ENCODE assay signal across 7 mouse cellular contexts in the genomic region with DNA sequence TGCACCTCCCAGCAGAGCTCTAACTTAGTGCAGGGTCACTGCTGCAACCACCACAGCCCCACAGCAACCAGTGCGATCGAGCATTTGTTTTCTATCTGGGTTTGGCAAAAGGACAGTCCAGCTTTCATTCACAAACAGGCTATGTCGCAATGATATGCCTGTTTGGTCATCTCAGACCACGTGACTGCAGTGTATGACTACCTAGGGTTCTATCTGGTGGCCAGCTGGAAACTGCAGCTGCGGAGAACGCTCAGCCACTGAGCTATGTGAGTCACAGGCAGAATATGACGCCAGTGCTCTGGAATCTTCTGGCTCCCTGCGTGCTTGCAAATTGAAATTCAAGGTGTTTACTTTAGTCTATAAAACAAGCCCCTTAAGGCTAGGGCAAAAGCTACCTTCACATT.
A peak's percentile ranks its signal among the peaks of the same experiment; 100 is the strongest.
DNase-seq lines count a peak whose midpoint lies in the region; ATAC-seq and TF ChIP-seq lines count a peak whose summit lies in the region.

No protein-coding gene starts in this region.

- TF ChIP-seq CTCF in liver, embryonic 14.5 days (IDR thresholded peaks at IDR 0.05; ENCODE audit: low read depth), result no peak
- TF ChIP-seq CTCF in stomach, postnatal 0 days (IDR thresholded peaks at IDR 0.05; ENCODE audit: low read depth), result no peak

- H3K27ac ChIP-seq in liver, embryonic 14.5 days, result no peak overlapping the region
- no peak overlapping the region for H3K27ac ChIP-seq in stomach, postnatal 0 days (replicated peaks)

- intact Hi-C loops in heart, postnatal 14 days (cut with DNase I), result no loop called here

- H3K4me3 ChIP-seq in liver, embryonic 14.5 days (ENCODE audit: insufficient read depth in 1 of 2, low read depth in 2 of 2, low read length in 2 of 2), result no peak overlapping the region
- no peak overlapping the region for H3K4me3 ChIP-seq in stomach, postnatal 0 days (ENCODE audit: low read depth, low read length)

- WGBS in liver, embryonic 14.5 days (ENCODE audit: insufficient replicate concordance), result 71% methylated on average over 8 of the region's 8 CpGs
- WGBS in stomach, postnatal 0 days, result 31% methylated on average over 8 of the region's 8 CpGs

- H3K27me3 ChIP-seq in liver, embryonic 14.5 days (ENCODE audit: control insufficient read depth, insufficient read depth, low read length), result no peaks in the 10 kb centered on the region
- H3K27me3 ChIP-seq in stomach, postnatal 0 days (ENCODE audit: control insufficient read depth, insufficient read depth, low read length), result no peaks in the 10 kb centered on the region

- peak; percentile 87 for DNase-seq in 416B (ENCODE audit: low read depth)
- DNase-seq in adrenal gland, adult 2 months, result peak; percentile 88
- peak; percentile 67 to 70 for DNase-seq in heart, postnatal 14 days
- DNase-seq in liver, embryonic 14.5 days (ENCODE audit: low read depth in 3 of 3, low spot score in 3 of 3), result peak in 2 of 3 experiments; percentile 17 to 25
- DNase-seq in stomach, postnatal 0 days (ENCODE audit: low spot score), result peak; percentile 44
- DNase-seq in B cell, adult 2 months, result no peak
- DNase-seq in thymus, postnatal 25 days, result no peak

- no peak overlapping the region for H3K9ac ChIP-seq in liver, embryonic 14.5 days (replicated peaks)
- H3K9ac ChIP-seq in stomach, postnatal 0 days (ENCODE audit: low read length), result no peak overlapping the region

- H3K4me1 ChIP-seq in liver, embryonic 14.5 days (replicated peaks; ENCODE audit: control insufficient read depth in 2 of 2, insufficient read depth in 2 of 2, low read length in 1 of 2), result peaks cover 0 to 3% of the 10 kb centered on the region in 2 experiments; a peak in 1 of 4 replicates
- H3K4me1 ChIP-seq in stomach, postnatal 0 days (replicated peaks; ENCODE audit: control insufficient read depth, insufficient read depth), result no peaks in the 10 kb centered on the region

- H3K4me2 ChIP-seq in liver, embryonic 14.5 days (ENCODE audit: low read depth), result no peak overlapping the region
- H3K4me2 ChIP-seq in stomach, postnatal 0 days (replicated peaks; ENCODE audit: low read depth), result no peak overlapping the region

- H3K36me3 ChIP-seq in liver, embryonic 14.5 days (replicated peaks; ENCODE audit: control insufficient read depth, insufficient read depth, low read depth), result no peaks in the 10 kb centered on the region
- no peaks in the 10 kb centered on the region for H3K36me3 ChIP-seq in stomach, postnatal 0 days (ENCODE audit: control insufficient read depth, insufficient read depth, low read length)

- TF ChIP-seq EP300 in liver, embryonic 14.5 days (IDR thresholded peaks at IDR 0.05; ENCODE audit: low read depth), result no peak
- TF ChIP-seq EP300 in stomach, postnatal 0 days (optimal IDR thresholded peaks at IDR 0.05), result no peak

- ATAC-seq in liver, embryonic 14.5 days (ENCODE audit: insufficient read depth), result peak; percentile 45; the same call in 1 of the 2 replicates
- peak; percentile 92 for ATAC-seq in stomach, postnatal 0 days (ENCODE audit: low FRiP score, low TSS enrichment)

- H3K9me3 ChIP-seq in liver, embryonic 14.5 days (ENCODE audit: control insufficient read depth, low read length), result no peaks in the 10 kb centered on the region
- H3K9me3 ChIP-seq in stomach, postnatal 0 days (ENCODE audit: control insufficient read depth, low read length), result no peaks in the 10 kb centered on the region

Comparison
In these comparisons a context has a peak if more than half of its experiments do, and no peak if none do; other contexts are left out.
1. DNase-seq: peak in 416B (single experiment), adrenal gland, adult 2 months (single experiment), heart, postnatal 14 days (2 of 2), liver, embryonic 14.5 days (2 of 3) and stomach, postnatal 0 days (single experiment); none in B cell, adult 2 months (0 of 2) and thymus, postnatal 25 days (single experiment).